Mouse (Mus musculus): ENCODE data around the gene Rad52.

The Rad52 gene

DNA sequence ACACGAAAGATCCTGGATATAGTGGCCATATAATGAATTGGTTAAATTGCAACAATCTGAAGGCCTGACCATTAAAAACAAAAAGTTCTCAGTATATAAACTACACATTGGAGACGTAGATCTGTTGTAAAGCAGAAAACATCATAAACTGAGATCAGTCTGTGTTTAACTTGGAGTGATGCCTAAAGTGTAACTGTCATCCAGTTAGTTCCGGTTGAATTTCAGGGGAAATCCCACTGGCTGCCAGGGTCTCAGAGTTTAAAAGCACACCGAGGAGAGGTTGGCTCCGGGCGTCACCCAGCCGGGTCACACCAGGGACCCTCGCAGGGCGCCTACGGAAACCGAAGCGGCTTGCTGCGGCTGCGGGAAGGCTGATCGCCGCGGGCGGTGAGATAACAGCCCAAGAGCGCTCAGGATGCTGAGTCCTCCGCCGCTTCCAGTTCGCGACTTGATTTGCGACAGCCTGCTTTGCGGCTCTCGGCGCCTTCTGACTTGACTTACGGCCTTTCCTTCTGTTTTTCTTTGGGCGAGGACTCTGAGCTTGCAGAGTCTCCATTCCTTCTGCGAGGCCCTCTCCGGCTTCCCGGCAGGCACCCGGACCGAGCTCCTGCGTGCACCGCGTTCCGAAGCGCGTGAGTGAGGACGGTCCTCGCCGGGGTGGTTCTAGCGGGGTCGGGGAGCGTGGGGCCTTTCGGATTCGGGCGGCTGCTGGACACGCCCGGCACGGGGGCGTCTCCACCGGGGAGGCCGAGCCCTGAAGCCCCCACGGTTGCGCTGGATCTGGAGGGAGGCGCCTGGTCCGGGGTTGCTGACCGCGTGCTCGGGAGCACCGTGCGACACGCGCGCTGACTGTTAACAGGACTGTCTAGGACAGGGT is at the start of gene Rad52:
Gene Rad52, plus strand, starts transcription at position 495 of the 877 bp plus-strand sequence.
- peak; percentile 88 to 92 for DNase-seq

DNA sequence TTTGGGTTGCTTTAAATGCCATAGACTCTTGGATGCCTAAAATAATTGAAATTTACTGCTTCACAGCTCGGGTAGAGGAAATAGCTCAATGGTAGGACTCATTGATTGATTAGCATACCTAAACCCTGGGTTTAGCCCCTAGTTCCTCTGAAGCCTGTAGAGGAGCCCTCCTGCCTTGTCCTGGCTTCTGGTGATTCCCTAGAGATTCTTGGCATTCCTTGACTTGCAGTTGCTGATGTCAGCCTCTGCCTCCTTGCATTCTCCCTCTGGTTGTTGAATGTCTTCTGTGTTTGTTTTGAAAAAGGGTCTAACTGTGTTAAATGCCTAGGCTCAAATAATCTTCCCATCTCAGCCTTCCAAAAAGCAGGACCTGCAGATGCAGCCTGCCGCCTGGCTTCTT is 48.3 kb upstream of the Rad52 start:
- no peak for DNase-seq

DNA sequence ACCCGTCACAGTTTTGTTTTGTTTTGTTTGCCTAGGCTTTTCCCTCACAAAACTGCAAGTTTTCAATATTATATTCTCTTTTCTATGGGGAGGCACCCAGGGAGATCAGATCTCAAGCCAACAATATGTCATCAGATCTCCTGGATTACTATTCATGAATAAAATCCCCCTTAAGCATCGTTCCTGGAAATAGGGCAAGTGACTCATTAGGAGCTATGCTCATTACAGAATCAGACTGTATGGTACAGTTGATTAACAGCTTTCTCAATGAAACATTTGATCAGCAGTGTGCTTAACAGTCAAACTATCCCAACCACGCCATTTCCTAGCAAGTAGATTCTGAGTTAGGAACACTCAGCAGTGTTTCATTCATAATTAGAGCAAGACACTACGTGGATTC is 47.0 kb upstream of the Rad52 start:
- no peak for DNase-seq

GRCm38 (mm10) chr6:119860236-119860635 is 42.3 kb upstream of the Rad52 start:
- no peak for DNase-seq

GRCm38 (mm10) chr6:119861519-119861918 is 41.0 kb upstream of the Rad52 start:
- DNase-seq = no peak

DNA sequence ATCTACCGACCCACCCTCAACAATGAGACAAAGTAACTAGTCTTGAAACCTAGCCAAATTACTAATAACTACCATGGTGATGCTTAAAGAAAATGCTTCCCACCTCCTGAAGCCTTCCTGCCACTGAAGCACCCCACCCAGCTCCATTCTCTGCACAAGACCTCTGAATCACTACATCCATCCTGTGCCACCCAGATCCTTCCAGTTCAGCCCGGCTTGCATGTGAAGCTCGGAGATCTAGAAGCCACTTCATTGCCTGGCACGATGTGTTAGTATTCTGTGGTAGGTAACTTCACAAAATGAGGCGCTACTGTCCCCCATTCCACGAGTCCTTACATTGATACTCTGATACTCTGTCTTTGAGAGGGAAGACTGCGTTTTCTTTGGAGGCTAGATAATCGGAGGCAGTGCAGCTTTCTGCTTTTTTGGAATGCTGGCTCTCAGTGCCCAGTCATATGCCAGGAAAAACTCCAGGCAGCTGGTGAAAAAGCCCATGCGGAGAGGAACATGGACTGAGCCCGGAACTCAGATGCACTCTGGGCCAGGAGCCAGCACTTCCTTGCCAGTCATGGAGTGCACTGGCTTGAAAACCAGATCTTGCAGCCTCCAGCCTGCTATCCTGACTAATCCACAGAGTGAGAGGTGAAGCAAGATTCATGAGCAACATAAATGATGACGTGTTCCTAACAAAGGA is 38.0 kb upstream of the Rad52 start:
- DNase-seq = peak; percentile 98

GRCm38 (mm10) chr6:119883151-119883550 is 19.3 kb upstream of the Rad52 start:
- DNase-seq = no peak

- no peak for DNase-seq
These were observed 9.8 kb upstream of the Rad52 start for GRCm38 (mm10) chr6:119892711-119893110.

DNA sequence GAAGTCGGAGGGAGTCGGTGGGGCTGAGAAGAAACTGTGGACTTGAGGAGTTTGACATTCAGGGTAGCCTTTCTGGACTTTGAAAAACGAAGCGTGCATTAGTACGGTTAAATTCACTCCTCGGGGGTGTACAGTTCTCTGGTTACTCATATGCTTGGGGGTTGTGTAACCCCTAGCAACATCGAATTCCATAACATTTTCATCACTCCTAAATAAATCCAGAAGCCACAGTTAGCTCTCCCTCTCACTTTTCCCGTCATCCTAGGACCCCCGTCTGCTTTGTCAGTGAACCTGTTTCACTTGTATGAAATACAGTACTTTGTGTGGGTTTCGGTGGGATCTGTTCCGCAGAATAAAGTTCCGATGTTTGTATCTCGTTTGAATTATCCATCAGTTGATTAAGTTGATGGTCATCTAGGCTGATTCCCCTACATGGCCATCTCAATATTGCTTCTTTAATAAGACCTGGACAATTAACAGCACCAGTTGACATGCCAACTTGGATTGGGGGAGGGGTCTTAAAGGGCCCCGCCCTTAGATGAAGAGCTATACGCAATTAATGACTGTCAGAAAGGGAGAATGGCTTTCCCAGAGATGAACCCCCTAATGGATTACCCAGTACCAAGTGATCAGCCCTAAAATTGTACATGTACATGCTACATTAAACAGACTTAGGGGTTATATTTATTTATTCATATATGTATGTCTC is 737 bp downstream of the Rad52 start:
- no peak for DNase-seq

GRCm38 (mm10) chr6:119905461-119905860 is 3.0 kb downstream of the Rad52 start:
- no peak for DNase-seq

- no peak for DNase-seq
These were observed 9.5 kb downstream of the Rad52 start for GRCm38 (mm10) chr6:119912046-119912445.

DNA sequence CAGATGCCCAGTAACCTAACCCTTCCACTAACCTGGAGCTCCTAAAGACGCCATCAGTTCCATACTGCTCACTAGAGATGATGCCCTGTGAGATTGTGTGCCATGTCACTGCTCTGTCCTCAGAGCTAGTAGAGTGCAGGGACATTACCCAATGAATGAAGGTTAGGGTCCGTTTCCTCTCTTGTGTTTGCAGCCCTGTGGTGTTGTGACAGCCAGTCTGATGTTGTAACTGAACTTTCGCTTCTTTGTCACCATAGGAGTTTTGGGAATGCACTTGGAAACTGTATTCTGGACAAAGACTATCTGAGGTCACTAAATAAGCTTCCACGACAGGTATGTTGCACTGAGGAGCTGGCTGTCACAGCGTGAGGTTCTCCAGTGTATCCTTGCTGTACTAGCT is 13.2 kb downstream of the Rad52 start:
- DNase-seq = no peak

- DNase-seq = peak; percentile 73 to 81
These were observed 16.2 kb downstream of the Rad52 start for GRCm38 (mm10) chr6:119918561-119919181.

DNA sequence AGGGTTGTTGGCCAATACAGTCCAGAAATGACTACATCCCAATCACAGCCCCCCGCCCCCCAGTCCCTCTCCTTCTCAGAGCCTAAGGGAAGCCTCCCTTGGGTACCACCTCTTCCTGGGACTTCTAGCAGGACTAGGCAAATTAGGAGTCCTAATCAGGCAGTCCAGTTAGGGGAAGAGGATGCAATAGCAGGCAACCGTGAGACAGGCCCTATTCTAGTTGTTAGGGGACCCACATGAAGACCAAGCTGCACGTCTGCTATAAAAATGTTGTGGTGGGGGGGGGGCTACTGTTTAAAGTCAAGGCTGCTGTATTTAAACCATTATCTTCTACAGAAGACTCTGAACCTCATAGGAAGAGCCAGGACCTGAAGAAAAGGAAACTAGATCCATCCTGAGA is 19.6 kb downstream of the Rad52 start:
- DNase-seq = no peak

- no peak for DNase-seq
These were observed 20.0 kb downstream of the Rad52 start for GRCm38 (mm10) chr6:119922544-119922943.

DNA sequence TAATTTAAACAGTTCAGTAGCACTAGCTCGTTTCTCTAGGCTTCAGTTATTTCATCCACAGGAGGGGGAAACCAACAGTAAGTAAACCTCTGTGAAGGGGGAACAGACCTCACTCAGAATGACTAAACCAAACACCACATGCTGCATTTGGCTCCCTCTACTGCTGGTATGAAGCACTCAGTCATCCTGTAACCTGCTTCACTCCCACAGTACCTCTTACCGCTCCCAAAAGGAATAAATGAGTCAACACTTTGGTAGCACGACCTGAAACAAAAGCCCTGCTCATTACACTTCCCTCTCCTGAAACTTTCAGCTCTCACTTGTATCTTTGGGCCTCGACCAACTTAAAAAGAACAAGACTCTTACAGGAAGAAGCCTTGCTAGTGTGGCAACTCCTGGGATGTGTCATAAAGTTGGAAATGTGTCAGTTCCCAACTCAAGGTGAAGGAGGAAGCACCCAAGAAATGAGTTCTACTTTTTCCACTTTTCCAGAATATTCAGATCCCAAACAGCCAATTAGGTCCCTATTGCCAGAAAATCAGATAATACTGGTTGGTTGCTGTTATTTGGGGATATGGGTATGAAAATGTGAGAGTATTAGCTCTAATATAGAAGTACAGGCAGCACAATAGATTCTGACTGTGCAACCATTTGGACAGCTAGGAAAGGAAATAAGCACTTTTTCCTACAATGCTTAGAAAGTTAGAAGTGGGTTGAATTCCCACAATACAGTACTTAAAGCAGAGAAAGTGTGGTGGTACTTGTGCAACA is 21.9 kb downstream of the Rad52 start:
- DNase-seq = peak; percentile 40 to 48

Measured in cerebellum, adult 18-20 months (tissue).